Mouse (Mus musculus) fat pad, adult 2 months (tissue): ENCODE data around the gene Mbnl1.

ENCODE experiments used
- DNase-seq: peaks from one replicate; pipeline ENCODE4 v3.0.0-alpha.2; 2011; ENCODE audit warnings: low read depth, low spot score; ENCODE audit errors: extremely low read depth

Gene Mbnl1

GRCm38 (mm10) chr3:60565950-60566349 lies 93.3 kb downstream of the Mbnl1 start:
- DNase-seq, result peak; percentile 23

DNA sequence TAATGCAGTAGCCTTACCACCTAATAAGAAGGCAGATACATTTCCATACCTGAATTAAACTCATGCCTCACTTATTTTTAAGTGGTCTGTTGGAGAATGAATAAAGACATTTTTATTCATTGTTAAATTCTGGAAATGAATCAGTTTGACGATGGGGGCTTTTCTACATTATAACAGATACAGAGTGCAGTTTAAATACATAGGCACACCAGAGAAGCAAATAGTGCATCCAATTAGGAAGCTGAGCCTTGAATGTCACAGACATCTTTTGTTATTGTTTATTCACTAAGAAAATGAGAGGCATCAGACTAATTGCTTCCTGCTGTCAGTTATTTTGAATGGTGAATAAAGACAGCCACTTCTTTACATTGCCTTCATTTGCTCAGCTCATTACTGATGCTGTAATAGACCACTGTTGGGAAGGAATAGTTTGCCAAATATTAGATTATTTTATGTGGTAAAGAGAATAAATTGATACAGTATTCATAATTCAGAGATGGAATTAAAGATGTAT lies 95.6 kb downstream of the Mbnl1 start:
- DNase-seq, result no peak

DNA sequence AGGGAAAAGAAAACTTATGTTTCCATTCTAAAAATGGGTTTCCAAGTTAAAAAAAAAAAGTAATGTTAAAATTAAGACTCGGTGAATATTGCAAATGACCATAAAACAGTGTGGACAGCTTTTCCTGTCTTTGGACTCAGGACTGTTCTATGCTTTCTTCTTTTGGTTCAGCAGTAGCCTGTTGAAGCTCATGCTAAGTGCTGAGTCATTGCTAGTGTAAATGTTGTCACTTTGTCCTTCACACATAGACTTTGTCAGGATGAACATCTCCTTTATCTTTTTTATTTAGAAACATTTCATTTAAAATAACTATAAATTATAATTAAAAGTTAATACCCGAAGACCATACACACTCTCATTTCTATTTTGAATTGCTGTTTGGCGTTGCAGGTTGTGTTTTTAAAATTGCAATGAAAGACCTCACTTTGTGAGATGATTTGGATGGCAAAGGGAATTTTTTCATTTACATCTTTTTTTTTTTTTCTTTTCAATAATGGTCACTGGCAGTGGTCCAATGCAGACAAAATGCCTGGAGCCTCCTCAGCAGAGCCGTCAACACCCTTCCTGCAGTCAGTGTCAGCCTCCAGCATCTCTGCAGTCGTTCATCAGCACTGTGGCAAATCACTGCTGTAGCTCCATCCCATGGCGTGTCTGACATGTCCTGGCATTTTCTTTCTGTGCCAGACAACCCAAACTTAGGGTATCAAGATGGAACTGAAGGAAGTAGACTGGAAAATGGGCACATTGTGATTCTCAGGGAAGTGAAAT lies 96.4 kb downstream of the Mbnl1 start:
- no peak for DNase-seq

GRCm38 (mm10) chr3:60569781-60570180 lies 97.2 kb downstream of the Mbnl1 start:
- DNase-seq, result no peak

DNA sequence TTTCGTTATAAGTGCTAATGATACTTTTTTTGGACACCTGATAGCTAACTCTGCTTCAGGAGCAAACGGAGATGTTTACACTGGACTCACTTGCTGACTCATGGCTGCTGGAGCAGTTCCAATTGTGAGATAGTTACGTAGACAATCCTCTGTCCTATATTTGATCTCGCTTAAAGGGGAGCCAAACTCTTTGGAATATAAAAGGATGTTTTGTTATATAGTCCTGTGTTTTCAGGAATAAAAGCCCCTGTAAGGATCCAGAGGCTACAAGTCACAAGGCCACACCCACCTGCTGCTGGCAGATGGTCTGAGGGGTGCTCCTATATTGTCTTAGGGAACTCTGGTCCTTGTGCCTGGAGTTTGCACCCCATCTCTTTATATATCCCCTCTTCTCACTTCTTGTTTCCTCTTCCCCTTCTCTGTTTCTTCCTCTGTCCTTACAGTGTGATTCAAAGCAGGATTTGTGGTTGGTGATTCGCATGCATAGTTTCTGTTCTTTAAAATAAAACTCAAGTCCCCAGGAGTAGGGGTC lies 97.9 kb downstream of the Mbnl1 start:
- peak; percentile 11 for DNase-seq

- DNase-seq, result no peak
Measured at GRCm38 (mm10) chr3:60571493-60571892, 98.9 kb downstream of the Mbnl1 start.

DNA sequence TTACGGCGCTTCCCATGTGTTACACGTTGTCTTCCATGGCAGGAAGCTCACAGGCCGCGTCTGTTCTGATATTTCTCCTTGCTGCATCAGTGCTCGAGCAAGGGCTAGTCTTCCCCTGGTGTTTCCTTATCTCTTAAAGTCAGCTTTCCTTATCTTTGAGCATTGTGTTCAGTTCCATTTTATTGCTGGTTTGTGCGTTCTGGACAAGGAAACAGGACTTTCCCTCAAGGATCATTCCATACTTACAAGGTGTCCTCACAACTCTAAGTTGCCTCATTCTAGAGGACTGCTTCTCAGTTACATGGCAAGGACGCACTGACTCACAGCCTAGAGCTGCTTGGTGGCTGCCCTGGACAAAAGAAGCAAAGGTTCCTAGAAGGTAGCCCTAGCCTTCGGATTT lies 101.6 kb downstream of the Mbnl1 start:
- DNase-seq, result no peak

DNA sequence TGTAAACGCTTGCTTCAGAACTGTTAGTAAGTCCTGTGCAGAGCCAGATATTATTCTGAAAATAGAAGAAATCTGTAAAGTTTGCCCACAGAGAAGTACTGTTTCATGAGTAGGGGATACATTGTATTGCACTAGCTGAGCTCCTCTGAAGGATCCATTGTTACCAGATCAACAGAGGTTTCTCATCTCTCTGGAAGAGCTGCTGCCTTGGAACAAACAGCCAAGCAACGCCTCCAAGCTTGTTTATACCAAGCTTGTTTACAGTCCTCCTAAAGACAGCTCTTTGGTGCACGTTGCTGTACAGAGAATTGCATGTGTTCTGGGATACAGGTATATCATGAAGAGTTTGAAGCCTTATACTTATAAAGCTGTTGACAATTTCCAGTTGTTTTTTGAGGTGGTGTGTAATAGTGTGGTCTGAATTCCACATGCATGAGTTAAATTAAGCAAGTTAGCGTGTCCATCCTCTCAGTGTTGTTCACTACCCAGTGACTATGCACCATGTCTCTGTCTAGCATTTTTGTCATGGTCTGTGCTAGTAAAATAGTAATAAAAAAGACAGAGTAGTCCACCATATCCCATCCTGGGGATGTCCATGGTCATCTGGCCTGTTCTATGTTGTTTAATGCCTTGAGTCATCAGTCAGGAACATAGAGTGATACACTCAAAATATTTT lies 102.4 kb downstream of the Mbnl1 start:
- no peak for DNase-seq

GRCm38 (mm10) chr3:60575945-60576344 lies 103.3 kb downstream of the Mbnl1 start:
- DNase-seq, result no peak

- no peak for DNase-seq
Measured at GRCm38 (mm10) chr3:60576366-60577046, 103.9 kb downstream of the Mbnl1 start.

- DNase-seq, result no peak
Measured at GRCm38 (mm10) chr3:60579880-60580279, 107.2 kb downstream of the Mbnl1 start.

GRCm38 (mm10) chr3:60580699-60581098 lies 108.1 kb downstream of the Mbnl1 start:
- no peak for DNase-seq

DNA sequence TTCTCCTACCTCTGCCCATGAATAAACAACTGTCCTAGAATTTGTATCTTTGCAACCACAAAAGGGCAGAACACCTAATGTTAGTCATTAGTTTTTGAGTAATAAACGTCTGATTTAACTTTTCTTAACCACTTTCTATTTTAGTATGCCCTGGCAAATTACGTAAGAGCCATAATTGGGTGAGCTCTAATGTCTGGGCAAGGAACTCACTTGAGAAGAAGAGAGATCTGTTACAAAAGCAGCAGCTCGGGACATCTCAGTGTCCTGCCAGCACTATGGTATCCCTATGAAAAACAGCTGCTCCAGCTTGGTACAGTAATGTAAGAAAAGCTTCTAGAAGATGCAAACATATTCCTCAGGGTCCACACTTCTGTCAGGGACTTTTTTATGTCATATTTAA lies 109.5 kb downstream of the Mbnl1 start:
- no peak for DNase-seq

GRCm38 (mm10) chr3:60582620-60583019 lies 110.0 kb downstream of the Mbnl1 start:
- peak; percentile 30 for DNase-seq

DNA sequence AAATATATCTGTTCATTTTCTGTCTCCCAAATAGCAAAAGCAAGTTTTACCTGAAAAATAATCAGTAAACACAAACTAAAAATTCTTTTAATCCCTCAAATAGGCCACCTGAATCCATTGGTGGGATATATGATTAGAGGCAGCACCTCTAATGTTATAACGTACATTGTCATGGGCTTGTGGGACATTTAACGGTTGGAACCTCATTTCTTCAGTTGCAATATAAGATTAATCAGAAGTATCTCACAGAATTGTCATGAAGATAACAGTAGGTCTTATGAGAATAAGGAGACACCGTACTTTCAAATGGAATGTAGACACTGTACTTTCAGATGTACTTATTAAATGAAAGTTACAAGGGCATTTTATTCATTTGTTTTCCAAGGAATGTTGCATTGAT lies 112.1 kb downstream of the Mbnl1 start:
- no peak for DNase-seq

GRCm38 (mm10) chr3:60586046-60586445 lies 113.4 kb downstream of the Mbnl1 start:
- no peak for DNase-seq

DNA sequence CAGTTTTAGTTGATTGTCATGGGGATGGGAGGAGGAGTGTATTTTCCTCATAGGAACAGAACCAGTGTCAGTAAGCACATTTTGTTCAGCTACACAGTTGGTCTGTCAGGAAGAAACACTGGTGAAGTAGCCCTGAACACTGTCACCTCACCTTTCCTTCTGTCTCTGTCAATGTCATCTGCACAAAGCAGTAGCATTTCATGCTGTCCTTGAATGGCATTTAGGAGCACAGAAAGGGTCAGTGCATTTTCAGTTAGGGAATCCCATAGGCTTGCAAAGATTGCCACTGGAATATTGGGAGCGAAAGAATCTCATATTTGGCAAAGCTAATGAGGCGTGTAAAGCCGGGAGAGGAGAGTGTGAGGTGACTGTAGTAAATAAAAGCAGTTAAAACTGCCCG lies 114.5 kb downstream of the Mbnl1 start:
- DNase-seq, result no peak

DNA sequence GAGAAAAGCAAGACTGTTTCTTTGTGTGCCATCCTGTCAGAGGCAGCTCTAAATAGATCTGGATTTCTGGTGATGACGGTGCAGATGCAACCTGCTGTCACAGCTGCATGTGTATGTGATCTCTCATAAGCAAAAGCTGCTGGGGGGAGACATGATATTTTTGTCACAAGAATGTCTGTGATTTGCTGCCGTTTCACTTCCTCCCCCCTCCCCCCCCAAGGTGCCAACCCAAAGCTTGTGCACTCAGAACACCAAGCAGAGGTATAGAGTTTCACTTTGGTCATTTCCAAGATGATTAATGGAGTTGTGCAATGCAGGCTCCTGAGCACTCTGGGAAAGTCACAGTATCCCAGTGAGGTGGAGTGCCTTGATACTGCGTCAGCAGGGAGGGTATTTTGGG lies 116.7 kb downstream of the Mbnl1 start:
- no peak for DNase-seq

GRCm38 (mm10) chr3:60595606-60596005 lies 123.0 kb downstream of the Mbnl1 start:
- no peak for DNase-seq

GRCm38 (mm10) chr3:60596985-60597384 lies 124.4 kb downstream of the Mbnl1 start:
- DNase-seq, result no peak

- no peak for DNase-seq
Measured at GRCm38 (mm10) chr3:60601686-60602085, 129.1 kb downstream of the Mbnl1 start.
